Mouse (Mus musculus) hindbrain, embryonic 13.5 days (tissue): ENCODE measurements at regions not wholly inside any gene's neighbourhood (a gene's known extent, or its start where the extent isn't known, plus 50 kb on each side); places are given as distances from the start of the nearest gene placed in this dataset.

Experiments used
- ATAC-seq: fragments of 200-750 bp; cut with Nextera tagmentation; 2 replicates; pipeline ENCODE4 v1.8.0; 2017; ENCODE audit warnings: moderate TSS enrichment; ENCODE audit not compliant: low FRiP score
- H3K27ac ChIP-seq: fragments of 300-500 bp; sonication (generic); 2 replicates; pipeline ENCODE4 v1.5.1; 2015; ENCODE audit warnings: inconsistent platforms, mild to moderate bottlenecking, moderate library complexity
- H3K27me3 ChIP-seq: fragments of 300-500 bp; sonication (generic); 2 replicates; pipeline ENCODE4 v1.6.1; 2015; ENCODE audit warnings: mild to moderate bottlenecking, inconsistent platforms
- H3K36me3 ChIP-seq: fragments of 300-500 bp; sonication (generic); 2 replicates; pipeline ENCODE4 v1.6.1; 2015; ENCODE audit warnings: mild to moderate bottlenecking, inconsistent platforms
- H3K4me1 ChIP-seq: fragments of 300-500 bp; sonication (generic); replicated peaks from 2 replicates; pipeline ENCODE4 v1.6.1; 2015; ENCODE audit warnings: inconsistent platforms
- H3K4me2 ChIP-seq: fragments of 300-500 bp; sonication (generic); 2 replicates; pipeline ENCODE4 v1.6.1; 2015; ENCODE audit warnings: inconsistent platforms, mild to moderate bottlenecking, moderate library complexity
- H3K4me3 ChIP-seq: fragments of 300-500 bp; sonication (generic); 2 replicates; pipeline ENCODE4 v1.5.1; 2015; ENCODE audit warnings: mild to moderate bottlenecking, inconsistent platforms
- H3K9ac ChIP-seq: fragments of 300-500 bp; sonication (generic); 2 replicates; pipeline ENCODE4 v1.6.1; 2015; ENCODE audit warnings: mild to moderate bottlenecking, inconsistent platforms
- H3K9me3 ChIP-seq: fragments of 300-500 bp; sonication (generic); 2 replicates; pipeline ENCODE4 v1.6.1; 2016; ENCODE audit warnings: inconsistent platforms
- WGBS: fragments of 180-500 bp; shearing (Covaris S2); methylation state at CpG from one replicate; pipeline ENCODE4 v1.1.7; 2015; 5-methylcytosine and 5-hydroxymethylcytosine counted together

DNA sequence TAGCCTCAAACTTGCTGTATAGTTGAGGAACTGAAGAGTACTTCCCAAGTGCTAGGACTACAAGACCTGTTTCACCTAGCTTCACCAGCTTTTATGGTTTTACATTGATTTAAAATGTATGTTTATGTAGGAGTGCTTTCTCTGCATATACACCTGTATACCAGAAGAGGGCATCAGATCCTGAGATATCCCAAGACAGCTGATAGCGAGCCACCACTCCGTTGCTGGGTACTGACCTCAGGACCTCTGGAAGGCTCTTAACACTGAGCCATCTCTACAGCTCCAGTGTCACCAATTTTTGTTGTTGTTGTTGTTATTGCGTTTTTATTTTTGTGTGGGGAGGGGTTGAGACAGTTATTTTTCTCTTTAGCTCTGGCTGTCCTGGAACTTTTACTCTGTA is 55.9 kb upstream of the Ddx3x start:
- no peak for ATAC-seq
- no peak overlapping the region for H3K27ac ChIP-seq
- no peaks in the 10 kb centered on the region for H3K9me3 ChIP-seq
- H3K27me3 ChIP-seq: peaks cover 22% of the 10 kb centered on the region; the same call in 1 of the 2 replicates
- H3K4me3 ChIP-seq: no peak overlapping the region
- no peaks in the 10 kb centered on the region for H3K4me1 ChIP-seq
- no peak overlapping the region for H3K9ac ChIP-seq
- WGBS: 8% methylated on average over 3 of the region's 3 CpGs
- H3K4me2 ChIP-seq: no peak overlapping the region
- H3K36me3 ChIP-seq: no peaks in the 10 kb centered on the region

DNA sequence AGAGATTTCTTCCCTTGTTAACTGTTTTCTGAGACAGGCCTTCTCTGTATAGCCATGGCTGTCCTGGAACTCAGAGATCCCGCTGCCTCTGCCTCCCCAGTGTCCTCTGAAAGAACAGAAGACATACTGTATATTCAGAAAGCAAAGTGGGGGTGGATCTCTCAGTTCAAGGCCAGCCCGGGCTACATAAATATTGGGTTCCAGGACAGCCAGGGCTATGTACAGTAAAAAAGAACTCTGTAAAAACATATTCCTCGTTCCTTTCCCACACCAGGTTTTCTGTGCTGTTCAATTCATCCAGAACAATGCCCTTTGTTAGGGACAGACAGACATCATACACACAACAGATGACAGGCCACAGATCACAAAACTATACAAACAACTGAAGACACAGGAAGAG is 54.3 kb upstream of the Ddx3x start:
- Histone ChIP-seq H3K27me3 (peaks cover 12% of the 10 kb centered on the region; the same call in 1 of the 2 replicates), H3K9me3 (no peaks in the 10 kb centered on the region), H3K36me3 (no peaks in the 10 kb centered on the region), H3K4me3 (no peak overlapping the region), H3K27ac (no peak overlapping the region), H3K9ac (no peak overlapping the region), H3K4me2 (no peak overlapping the region), H3K4me1 (peaks cover 4% of the 10 kb centered on the region)
- ATAC-seq: no peak
- 74% methylated on average over 3 of the region's 3 CpGs for WGBS

DNA sequence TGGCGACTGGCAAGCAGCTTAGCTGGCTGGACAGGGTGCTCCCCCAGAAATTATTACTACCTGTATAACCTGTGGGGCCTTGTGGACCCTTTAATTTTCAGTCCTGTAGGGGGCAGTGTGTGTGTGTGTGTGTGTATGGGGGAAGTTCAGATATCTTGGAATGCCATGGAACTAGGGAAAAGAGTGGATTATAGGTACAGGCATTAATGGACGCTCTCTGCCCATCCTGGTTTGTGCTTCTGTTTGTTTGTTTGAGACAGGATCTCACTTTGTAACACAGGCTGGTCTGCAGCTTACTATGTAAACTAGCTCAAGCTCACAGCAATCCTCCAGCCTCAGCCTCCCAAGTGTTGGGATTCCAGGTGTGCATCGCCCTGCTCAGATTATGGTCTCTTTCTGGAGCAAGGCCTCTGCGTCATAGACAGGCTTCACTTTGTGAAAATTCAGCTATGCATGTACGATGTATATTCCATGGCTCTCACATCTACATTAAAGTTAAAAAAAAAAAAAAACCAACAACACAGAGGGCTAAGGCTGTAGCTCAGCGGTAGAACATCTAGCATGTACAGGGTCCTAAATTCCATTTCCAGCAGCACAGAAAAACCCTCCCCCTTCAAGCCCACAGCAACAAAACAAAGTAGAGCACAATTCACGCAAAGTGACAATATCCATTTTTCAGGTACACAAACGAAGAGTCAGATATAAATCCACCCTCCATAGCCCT is 50.7 kb upstream of the Ddx3x start:
- Histone ChIP-seq H3K9ac (peak overlapping the region; percentile 60; the same call in 1 of the 2 replicates), H3K9me3 (no peaks in the 10 kb centered on the region), H3K27me3 (peaks cover 29% of the 10 kb centered on the region), H3K27ac (peak overlapping the region; percentile 86), H3K36me3 (no peaks in the 10 kb centered on the region), H3K4me2 (peak overlapping the region; percentile 55), H3K4me1 (peaks cover 5% of the 10 kb centered on the region), H3K4me3 (peak overlapping the region; percentile 37)
- 32% methylated on average over 8 of the region's 8 CpGs for WGBS
- peak; percentile 59 for ATAC-seq

DNA sequence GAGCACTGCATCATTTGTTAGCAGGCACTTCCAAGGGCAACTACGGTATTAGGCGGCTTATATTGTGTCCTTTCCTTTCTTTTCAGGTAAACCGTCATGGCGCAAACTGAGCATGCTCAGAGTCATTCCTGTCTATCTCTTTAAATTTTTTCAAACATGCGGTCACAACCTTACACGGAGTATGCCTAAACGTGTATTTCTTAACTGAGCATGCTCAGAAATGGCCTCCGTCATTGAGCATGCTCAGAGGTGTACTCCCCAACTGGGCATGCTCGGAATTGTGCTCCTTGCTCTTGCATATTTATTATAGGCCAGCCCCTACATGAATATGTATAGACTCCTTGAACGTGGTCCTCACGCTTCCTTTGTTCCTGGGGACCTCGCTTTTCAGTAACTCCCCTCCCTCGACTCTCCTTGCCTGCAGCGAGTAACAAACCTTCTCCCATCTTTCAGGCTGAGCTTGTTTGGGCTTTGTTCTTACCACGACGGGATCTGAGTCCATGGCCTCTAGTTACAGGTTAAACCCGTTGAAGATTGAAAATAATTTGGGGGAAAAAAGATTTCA is 50.1 kb upstream of the Ddx3x start:
- peaks cover 5% of the 10 kb centered on the region for H3K4me1 ChIP-seq
- peak; percentile 98 for ATAC-seq
- 9% methylated on average over 17 of the region's 17 CpGs for WGBS

More for the DNA sequence above, 50.1 kb upstream of the Ddx3x start:
- H3K4me3 ChIP-seq: peak overlapping the region; percentile 37
- H3K27me3 ChIP-seq: peaks cover 34% of the 10 kb centered on the region
- peak overlapping the region; percentile 92 for H3K27ac ChIP-seq
- H3K9ac ChIP-seq: peak overlapping the region; percentile 60; the same call in 1 of the 2 replicates
- no peaks in the 10 kb centered on the region for H3K36me3 ChIP-seq
- H3K4me2 ChIP-seq: peak overlapping the region; percentile 55
- H3K9me3 ChIP-seq: no peaks in the 10 kb centered on the region
